Mouse (Mus musculus) embryonic facial prominence, embryonic 12.5 days (tissue): Measurements from ENCODE around the gene Cmah. TPM values are rescaled to one million over a fixed set of nuclear protein-coding genes. Genes with fewer than 3 reads are reported as not detected.

ENCODE experiments used
- ATAC-seq: fragments of 200-750 bp; cut with Nextera tagmentation; 2 replicates; pipeline ENCODE4 v1.8.0; 2017; ENCODE audit not compliant: insufficient number of reproducible peaks, insufficient read depth, low FRiP score, low TSS enrichment
- H3K27ac ChIP-seq: fragments of 300-500 bp; sonication (generic); 2 replicates; pipeline ENCODE4 v1.5.1; 2016; ENCODE audit warnings: mild to moderate bottlenecking
- H3K27me3 ChIP-seq: fragments of 300-500 bp; sonication (generic); 2 replicates; pipeline ENCODE4 v1.6.1; 2016; ENCODE audit warnings: mild to moderate bottlenecking, moderate library complexity
- H3K36me3 ChIP-seq: fragments of 300-500 bp; sonication (generic); 2 replicates; pipeline ENCODE4 v1.6.1; 2016; ENCODE audit warnings: mild to moderate bottlenecking
- H3K4me1 ChIP-seq: fragments of 300-500 bp; sonication (generic); 2 replicates; pipeline ENCODE4 v1.6.1; 2016
- H3K4me2 ChIP-seq: fragments of 300-500 bp; sonication (generic); replicated peaks from 2 replicates; pipeline ENCODE4 v1.6.1; 2016; ENCODE audit warnings: mild to moderate bottlenecking, moderate library complexity
- H3K4me3 ChIP-seq: fragments of 300-500 bp; sonication (generic); 2 replicates; pipeline ENCODE4 v1.5.1; 2016; ENCODE audit warnings: mild to moderate bottlenecking
- H3K9ac ChIP-seq: fragments of 300-500 bp; sonication (generic); 2 replicates; pipeline ENCODE4 v1.6.1; 2016; ENCODE audit warnings: mild to moderate bottlenecking, moderate library complexity
- H3K9me3 ChIP-seq: fragments of 300-500 bp; sonication (generic); 2 replicates; pipeline ENCODE4 v1.6.1; 2016; ENCODE audit warnings: mild to moderate bottlenecking, moderate library complexity
- WGBS: fragments of 180-500 bp; shearing (Covaris S2); methylation state at CpG from one replicate; pipeline ENCODE4 v1.1.7; 2016; 5-methylcytosine and 5-hydroxymethylcytosine counted together
- polyA plus RNA-seq: library from polyadenylated mRNA; unstranded; fragments of >200 nt; fragmentation: Nextera tagmentation; extraction: Ambion mirVana; gene quantifications from 2 replicates; pipeline ENCODE4 v1.2.1, GENCODE M21; 2016

The Cmah gene
- 0.24 TPM in 2 replicates for polyA plus RNA-seq

DNA sequence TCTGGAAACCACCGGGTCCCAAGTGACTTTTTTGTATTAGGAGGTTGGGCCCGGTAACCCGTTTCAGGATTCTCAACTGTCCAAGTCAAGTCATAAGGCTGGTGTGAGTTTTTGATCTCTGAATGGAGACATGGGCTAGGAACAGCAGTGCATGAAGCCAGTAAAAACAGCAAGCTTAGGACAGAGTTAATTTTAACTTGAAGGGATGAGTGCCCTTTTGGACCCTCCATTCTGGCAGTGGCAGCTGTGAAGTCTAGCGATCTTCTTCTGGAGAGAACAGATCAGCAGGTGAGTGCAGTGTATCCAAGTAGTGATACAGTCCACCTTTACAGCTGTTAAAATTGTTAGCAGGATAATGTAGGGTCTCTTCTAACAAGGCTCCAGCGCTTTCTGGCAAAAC, at the start of gene Cmah:
Gene Cmah, plus strand, starts transcription at position 204 of the 400 bp plus-strand sequence.
- Histone ChIP-seq H3K36me3 (no peaks in the 10 kb centered on the region), H3K4me2 (no peak within 1 kb of the TSS), H3K27me3 (no peaks in the 10 kb centered on the region), H3K4me1 (no peaks in the 10 kb centered on the region), H3K27ac (no peak within 1 kb of the TSS), H3K9ac (no peak within 1 kb of the TSS), H3K9me3 (no peaks in the 10 kb centered on the region), H3K4me3 (no peak within 1 kb of the TSS)
- no peak for ATAC-seq
- 84% methylated on average over 5 of the region's 5 CpGs for WGBS

DNA sequence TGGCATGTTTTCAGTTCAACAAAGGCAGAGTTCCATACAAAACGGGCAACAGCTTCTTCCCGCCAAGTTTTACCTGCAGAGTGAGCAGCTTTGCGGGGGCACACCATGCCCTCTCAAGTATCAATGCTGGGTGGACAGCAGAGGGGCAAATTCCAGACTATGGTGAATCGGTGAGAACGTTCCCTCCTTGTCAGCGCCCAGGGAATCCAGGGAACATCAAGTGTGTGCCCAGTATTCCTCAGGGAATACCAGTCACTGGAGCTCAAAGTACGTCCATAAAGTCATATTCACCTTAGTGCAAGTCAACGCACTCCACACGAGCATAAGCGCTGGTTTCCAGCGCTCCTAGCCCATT, 47.8 kb upstream of the Cmah start:
- H3K4me1 ChIP-seq: peaks cover 16% of the 10 kb centered on the region; the same call in 1 of the 2 replicates
- H3K9ac ChIP-seq: peak overlapping the region; percentile 69; the same call in 1 of the 2 replicates
- H3K4me3 ChIP-seq: peak overlapping the region; percentile 73

DNA sequence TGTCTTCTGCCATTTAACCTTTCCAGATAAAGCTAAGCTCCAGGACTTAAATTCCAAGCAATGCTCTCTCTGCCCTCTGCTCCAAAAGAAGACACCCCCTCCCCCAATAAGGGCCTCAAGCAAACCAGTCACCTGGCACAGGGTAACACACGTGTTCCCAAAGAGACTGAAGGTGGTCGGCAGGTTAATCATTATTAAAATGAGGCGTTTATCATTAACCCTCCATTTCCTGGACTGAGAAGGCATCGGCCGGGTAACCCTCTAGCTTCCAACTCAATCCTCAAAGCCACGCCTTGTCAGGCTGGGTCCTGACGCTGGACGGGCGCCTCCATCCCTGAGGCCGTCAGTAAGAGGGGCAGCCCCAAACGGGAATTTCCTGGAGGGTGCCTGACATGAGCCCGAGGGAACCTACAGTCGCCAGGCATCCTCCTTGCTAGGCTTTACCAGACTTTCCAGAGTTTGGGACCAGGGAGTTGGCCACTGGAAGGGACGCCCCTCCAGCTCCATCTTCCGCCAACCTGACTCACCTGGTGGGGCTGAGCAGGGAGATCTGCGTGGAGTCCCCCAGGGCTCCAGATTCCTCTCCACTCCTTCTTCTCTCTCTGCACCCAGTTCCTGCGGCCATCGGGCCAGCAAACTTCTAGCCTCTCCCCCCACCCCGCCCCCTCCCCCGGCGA, 47.3 kb upstream of the Cmah start:
- Histone ChIP-seq H3K4me2 (peak overlapping the region; percentile 88), H3K9me3 (no peaks in the 10 kb centered on the region), H3K36me3 (no peaks in the 10 kb centered on the region), H3K4me1 (peaks cover 16% of the 10 kb centered on the region; the same call in 1 of the 2 replicates), H3K27ac (0 out of 2 replicates have a peak overlapping the region, but pooled peaks have one; percentile 91), H3K27me3 (no peaks in the 10 kb centered on the region), H3K4me3 (peak overlapping the region; percentile 73), H3K9ac (peak overlapping the region; percentile 69)
- 1% methylated on average over 21 of the region's 21 CpGs for WGBS
- ATAC-seq: no peak

More for the DNA sequence above, 47.8 kb upstream of the Cmah start:
- Histone ChIP-seq H3K27me3 (no peaks in the 10 kb centered on the region), H3K27ac (no peak overlapping the region), H3K36me3 (no peaks in the 10 kb centered on the region), H3K4me2 (peak overlapping the region; percentile 88), H3K9me3 (no peaks in the 10 kb centered on the region)
- WGBS: 49% methylated on average over 11 of the region's 11 CpGs
- no peak for ATAC-seq

DNA sequence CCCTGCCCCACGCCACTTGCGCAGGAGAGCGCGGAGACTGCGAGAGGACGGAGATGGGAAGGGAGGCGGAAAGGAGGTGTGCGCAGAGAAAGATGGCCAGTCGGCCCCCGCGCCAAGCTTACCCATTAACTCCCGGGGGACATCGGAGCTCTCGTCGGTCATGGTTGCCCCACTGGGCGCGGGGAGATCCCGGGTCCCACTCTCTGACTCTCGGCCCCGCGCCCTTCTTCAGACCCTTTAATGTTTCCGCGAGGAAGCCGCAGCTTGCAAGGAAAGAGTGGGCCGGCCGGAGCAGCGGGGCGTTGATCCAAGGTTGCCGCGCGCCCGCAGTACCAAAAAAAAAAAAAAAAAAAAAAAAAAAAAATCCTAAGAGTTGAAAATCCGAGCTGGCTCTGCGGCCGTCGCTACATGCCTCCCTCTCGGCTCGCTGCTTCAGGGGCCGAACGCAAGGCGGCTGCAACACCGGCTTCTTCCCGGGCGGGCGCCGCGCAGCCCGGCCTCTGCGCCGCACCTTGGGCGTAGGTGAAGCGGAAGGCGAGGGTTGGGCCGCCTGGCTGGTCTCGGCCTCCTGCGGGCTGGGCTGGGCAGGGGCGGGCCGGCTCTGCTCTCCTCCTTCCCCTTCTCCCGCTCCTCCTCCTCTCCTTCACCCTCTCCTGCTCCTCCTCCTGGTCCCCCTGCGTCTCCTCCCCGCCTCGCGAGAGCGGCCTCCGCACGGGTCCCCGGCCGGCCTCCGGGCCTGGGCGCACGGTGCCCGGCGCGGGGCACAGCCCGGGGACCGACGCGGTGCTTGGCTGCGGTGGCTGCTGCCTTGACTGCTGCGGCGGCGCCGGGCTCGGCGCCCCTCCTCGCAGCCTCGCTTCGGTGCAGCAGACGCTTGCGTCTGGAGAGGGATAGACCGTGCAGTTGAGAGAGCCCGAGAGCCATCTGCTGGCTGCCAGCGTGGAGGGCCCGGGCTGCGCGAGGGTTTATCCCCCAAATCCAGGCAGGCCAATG, 46.5 kb upstream of the Cmah start, which contains the start of gene Carmil1:
Gene Carmil1, minus strand, starts transcription at position 357 of the 993 bp plus-strand sequence.
- ATAC-seq: peak; percentile 96
- no peaks in the 10 kb centered on the region for H3K27me3 ChIP-seq
- peak within 1 kb of the TSS; percentile 91 for H3K27ac ChIP-seq
- peak within 1 kb of the TSS; percentile 73 for H3K4me3 ChIP-seq
- H3K9me3 ChIP-seq: no peaks in the 10 kb centered on the region
- H3K36me3 ChIP-seq: no peaks in the 10 kb centered on the region
- peaks cover 16% of the 10 kb centered on the region; the same call in 1 of the 2 replicates for H3K4me1 ChIP-seq
- peak within 1 kb of the TSS; percentile 69 for H3K9ac ChIP-seq
- H3K4me2 ChIP-seq: peak within 1 kb of the TSS; percentile 88
- WGBS: 1% methylated on average over 87 of the region's 96 CpGs

DNA sequence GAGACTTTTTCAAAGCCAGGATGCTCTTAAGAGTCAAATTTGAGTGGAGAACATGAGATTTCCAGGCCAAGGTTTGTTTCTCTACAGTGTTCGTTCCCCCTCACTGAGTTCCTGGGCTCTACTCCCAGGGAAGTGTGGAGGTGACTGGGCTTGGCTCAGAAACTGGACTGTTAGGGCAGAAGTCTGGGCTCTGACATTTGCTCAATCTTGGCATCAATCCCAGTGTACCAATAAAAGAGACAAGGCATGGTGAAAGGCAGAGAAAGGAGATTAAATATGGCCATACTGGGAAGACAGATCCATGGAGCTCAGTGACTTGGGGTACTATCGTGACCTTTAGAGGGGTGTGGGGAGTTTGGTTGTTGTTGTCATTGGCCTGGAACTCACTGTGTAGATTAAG, 39.8 kb upstream of the Cmah start:
- Histone ChIP-seq H3K4me3 (no peak overlapping the region), H3K4me2 (no peak overlapping the region), H3K27ac (no peak overlapping the region), H3K9ac (no peak overlapping the region), H3K9me3 (no peaks in the 10 kb centered on the region), H3K4me1 (no peaks in the 10 kb centered on the region), H3K36me3 (no peaks in the 10 kb centered on the region), H3K27me3 (no peaks in the 10 kb centered on the region)
- no peak for ATAC-seq
- WGBS: 88% methylated on average over 2 of the region's 2 CpGs

DNA sequence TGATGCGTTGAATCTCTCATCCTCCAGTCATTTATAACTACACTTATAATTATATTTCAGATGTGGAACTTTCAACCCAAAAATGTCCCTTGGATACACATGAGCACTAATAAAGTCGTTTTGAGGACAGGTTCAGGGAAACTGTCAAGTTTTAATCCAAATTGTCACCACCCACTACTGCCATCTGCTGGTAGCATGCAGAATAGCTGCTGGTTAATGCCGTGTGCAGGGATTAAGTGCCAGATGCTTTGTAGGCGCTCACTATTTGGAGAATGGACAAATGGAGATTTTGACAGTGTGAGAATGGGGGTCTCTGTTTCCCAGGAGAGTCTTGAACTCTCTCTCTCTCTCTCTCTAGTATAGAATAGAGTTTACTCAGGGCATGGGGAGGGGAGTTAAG, 30.0 kb upstream of the Cmah start:
- Histone ChIP-seq H3K4me1 (no peaks in the 10 kb centered on the region), H3K9ac (no peak overlapping the region), H3K27ac (no peak overlapping the region), H3K9me3 (no peaks in the 10 kb centered on the region), H3K4me2 (no peak overlapping the region), H3K4me3 (no peak overlapping the region), H3K27me3 (no peaks in the 10 kb centered on the region), H3K36me3 (no peaks in the 10 kb centered on the region)
- WGBS: 15% methylated on average over 4 of the region's 4 CpGs
- no peak for ATAC-seq

DNA sequence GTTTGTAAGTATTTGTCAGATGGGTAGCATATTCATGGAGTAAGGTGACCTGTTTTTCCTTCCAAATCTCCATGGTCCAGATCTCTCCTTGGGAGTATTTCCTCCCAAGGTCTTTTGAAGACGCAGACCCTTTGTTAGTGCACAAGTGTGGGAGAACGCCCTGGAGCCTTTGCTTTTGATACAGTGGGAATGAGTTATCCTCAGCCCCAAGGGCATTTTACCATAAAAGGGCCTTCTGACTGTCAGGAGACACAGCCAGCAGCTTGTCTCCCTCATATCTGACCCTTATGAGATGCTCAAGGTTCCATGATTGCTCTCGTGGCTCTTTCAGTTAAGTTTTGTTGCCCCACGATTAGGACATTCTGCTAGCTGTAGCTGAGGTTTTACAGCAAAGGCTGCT, 21.7 kb upstream of the Cmah start:
- Histone ChIP-seq H3K4me2 (no peak overlapping the region), H3K9ac (no peak overlapping the region), H3K9me3 (no peaks in the 10 kb centered on the region), H3K27ac (no peak overlapping the region), H3K4me1 (no peaks in the 10 kb centered on the region), H3K27me3 (no peaks in the 10 kb centered on the region), H3K4me3 (no peak overlapping the region), H3K36me3 (no peaks in the 10 kb centered on the region)
- no peak for ATAC-seq
- 65% methylated on average over 4 of the region's 4 CpGs for WGBS

DNA sequence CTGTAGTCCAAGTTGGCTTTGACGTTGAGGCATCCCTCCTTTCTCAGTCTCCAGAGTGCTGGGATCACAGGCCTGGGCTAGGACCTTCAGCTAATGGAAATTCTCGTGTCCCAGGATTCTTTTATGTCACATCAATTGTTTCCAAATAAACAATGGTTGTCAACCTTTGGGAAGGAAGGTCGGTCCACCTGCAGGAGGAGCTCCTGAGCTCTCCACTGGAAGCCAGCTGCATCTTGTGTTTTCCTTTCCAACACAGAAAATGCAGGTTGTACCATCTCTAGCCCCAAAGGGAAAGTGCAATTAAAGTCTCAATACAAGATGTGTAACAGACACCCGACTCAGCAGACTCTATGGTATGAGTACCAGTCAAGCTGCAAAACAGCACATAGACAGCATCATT, 21.0 kb upstream of the Cmah start:
- H3K36me3 ChIP-seq: no peaks in the 10 kb centered on the region
- no peak for ATAC-seq
- H3K9ac ChIP-seq: no peak overlapping the region
- no peaks in the 10 kb centered on the region for H3K27me3 ChIP-seq
- H3K4me2 ChIP-seq: no peak overlapping the region
- no peak overlapping the region for H3K4me3 ChIP-seq
- H3K9me3 ChIP-seq: no peaks in the 10 kb centered on the region
- 50% methylated on average over 4 of the region's 4 CpGs for WGBS
- no peak overlapping the region for H3K27ac ChIP-seq
- H3K4me1 ChIP-seq: no peaks in the 10 kb centered on the region

DNA sequence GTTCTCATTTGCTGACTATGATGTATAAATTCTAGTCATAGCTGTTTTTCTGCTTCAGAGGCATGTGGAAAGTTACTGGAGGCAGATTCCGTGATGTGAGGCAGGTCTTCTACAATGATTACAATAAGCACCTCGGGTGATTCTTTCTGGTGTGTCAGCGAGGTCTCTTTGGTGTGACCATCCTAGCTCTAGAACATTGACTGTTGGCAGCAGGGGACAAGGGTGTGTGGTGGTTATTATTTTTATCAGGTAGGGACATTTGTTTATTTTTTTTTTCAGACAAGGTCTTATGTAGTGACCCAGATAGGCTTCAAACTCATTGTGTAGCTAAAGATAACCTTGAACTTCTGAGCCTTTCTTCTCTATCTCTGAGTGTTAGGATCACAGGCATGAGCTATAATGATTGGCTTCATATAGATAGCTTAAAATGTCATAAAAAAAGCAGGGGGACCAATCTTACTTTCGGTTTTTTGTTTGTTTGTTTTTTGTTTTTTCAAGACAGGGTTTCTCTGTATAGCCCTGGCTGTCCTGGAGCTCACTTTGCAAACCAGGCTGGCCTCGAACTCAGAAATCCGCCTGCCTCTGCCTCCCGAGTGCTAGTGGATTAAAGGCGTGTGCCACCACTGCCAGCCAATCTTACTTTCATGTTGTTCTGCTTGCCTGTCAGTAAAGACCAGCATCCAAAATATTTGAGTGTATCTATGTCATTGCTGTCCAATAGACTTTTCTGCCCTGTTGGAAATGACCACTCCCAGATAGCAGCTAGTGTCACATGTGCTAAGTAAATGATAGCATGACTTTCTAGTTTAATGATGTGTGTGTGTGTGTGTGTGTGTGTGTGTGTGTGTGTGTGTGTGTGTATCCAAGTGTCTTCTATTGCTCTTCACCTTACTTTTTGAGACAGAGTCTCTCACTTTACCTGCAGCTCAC, 15.9 kb upstream of the Cmah start:
- no peak overlapping the region for H3K4me3 ChIP-seq
- H3K27me3 ChIP-seq: no peaks in the 10 kb centered on the region
- no peaks in the 10 kb centered on the region for H3K36me3 ChIP-seq
- H3K4me2 ChIP-seq: no peak overlapping the region
- ATAC-seq: no peak
- H3K9ac ChIP-seq: no peak overlapping the region
- H3K4me1 ChIP-seq: no peaks in the 10 kb centered on the region
- WGBS: 85% methylated on average over 8 of the region's 8 CpGs
- no peak overlapping the region for H3K27ac ChIP-seq
- H3K9me3 ChIP-seq: no peaks in the 10 kb centered on the region

DNA sequence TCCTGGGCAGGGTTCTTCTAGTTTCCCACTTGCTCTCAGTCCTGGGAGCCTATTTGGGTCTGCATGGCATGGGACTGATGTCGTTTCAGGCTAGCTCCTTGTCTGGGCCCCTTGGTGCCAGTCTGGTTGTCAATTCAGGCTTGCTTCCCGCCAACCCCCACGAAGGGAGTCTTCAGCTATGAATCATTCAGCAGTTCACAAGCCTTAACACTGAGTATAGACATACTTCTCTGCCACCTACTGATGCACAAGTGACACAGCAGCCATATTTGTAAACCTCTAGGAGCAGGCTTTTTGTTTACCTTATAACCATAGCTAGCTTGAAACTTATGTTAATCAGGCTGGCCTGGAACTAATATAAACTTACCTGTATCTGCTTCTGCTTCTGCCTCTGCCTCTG, 10.6 kb upstream of the Cmah start:
- no peak for ATAC-seq
- H3K4me3 ChIP-seq: no peak overlapping the region
- no peak overlapping the region for H3K9ac ChIP-seq
- H3K9me3 ChIP-seq: no peaks in the 10 kb centered on the region
- no peaks in the 10 kb centered on the region for H3K27me3 ChIP-seq
- no peaks in the 10 kb centered on the region for H3K36me3 ChIP-seq
- H3K4me2 ChIP-seq: no peak overlapping the region
- 74% methylated on average over 3 of the region's 3 CpGs for WGBS
- H3K4me1 ChIP-seq: no peaks in the 10 kb centered on the region
- H3K27ac ChIP-seq: no peak overlapping the region

DNA sequence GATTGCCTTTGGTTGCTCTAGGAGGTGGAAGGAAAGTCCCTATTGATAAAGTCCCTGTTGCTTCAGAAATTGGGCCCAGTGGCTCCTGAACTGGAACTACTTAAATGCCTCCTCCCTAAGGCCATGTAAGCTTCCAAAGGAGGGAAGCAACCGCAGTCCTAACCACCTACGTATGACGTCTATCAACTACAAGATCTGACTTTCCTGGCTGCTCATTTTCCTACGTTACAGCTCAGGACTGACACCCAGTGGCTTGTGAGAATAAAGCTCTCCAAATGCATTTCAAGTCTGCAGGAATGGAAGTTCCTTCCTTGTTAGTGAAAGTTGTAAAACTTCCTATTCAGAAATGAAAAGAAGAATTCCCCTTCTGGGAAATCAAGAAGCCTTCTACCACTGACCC, 8.6 kb upstream of the Cmah start:
- H3K36me3 ChIP-seq: no peaks in the 10 kb centered on the region
- WGBS: 15% methylated on average over 4 of the region's 4 CpGs
- H3K4me3 ChIP-seq: no peak overlapping the region
- no peak for ATAC-seq
- no peak overlapping the region for H3K27ac ChIP-seq
- no peaks in the 10 kb centered on the region for H3K27me3 ChIP-seq
- no peak overlapping the region for H3K9ac ChIP-seq
- H3K4me2 ChIP-seq: no peak overlapping the region
- no peaks in the 10 kb centered on the region for H3K4me1 ChIP-seq
- H3K9me3 ChIP-seq: no peaks in the 10 kb centered on the region
